ENCODE assay signal across 24 mouse cellular contexts in genomic region chr10:84928465-84928864, GRCm38 (mm10).
"Had no signal": no experiment of that assay in that cellular context is flagged by ENCODE, and none has a peak within 500 bp of the region (broad histone marks: within the 10 kb centered on the region; RNA-seq: fewer than 3 reads in every experiment).

No protein-coding gene starts in this region.

- H3K4me2 ChIP-seq: heart, embryonic 12.5 days; hindbrain, embryonic 13.5 days; hindbrain, embryonic 15.5 days; kidney, embryonic 15.5 days; limb, embryonic 12.5 days; liver, embryonic 11.5 days; liver, embryonic 13.5 days; liver, embryonic 15.5 days had no signal

- H3K27me3 ChIP-seq: heart, embryonic 12.5 days; hindbrain, embryonic 13.5 days; hindbrain, embryonic 15.5 days; kidney, embryonic 15.5 days; limb, embryonic 12.5 days; liver, embryonic 13.5 days; liver, embryonic 15.5 days had no signal

- H3K4me3 ChIP-seq: heart, embryonic 10.5 days; heart, embryonic 12.5 days; hindbrain, embryonic 13.5 days; hindbrain, embryonic 15.5 days; kidney, embryonic 15.5 days; layer of hippocampus, adult 2 months; left cerebral cortex, adult 2 months; limb, embryonic 10.5 days; limb, embryonic 12.5 days; liver, embryonic 13.5 days; liver, embryonic 15.5 days had no signal

- H3K4me1 ChIP-seq: hindbrain, embryonic 15.5 days had no signal

- H3K27ac ChIP-seq: heart, embryonic 10.5 days; hindbrain, embryonic 13.5 days; hindbrain, embryonic 15.5 days; hindbrain, postnatal 0 days; kidney, embryonic 15.5 days; kidney, postnatal 0 days; layer of hippocampus, adult 2 months; left cerebral cortex, adult 2 months; limb, embryonic 10.5 days; limb, embryonic 12.5 days; liver, embryonic 13.5 days; liver, embryonic 15.5 days had no signal

- ATAC-seq: hindbrain, postnatal 0 days; intestine, postnatal 0 days had no signal

- H3K9ac ChIP-seq: heart, embryonic 12.5 days; hindbrain, embryonic 13.5 days; hindbrain, embryonic 15.5 days; kidney, embryonic 15.5 days; limb, embryonic 12.5 days; liver, embryonic 13.5 days; liver, embryonic 15.5 days had no signal

- H3K9me3 ChIP-seq: heart, embryonic 10.5 days; heart, embryonic 12.5 days; hindbrain, embryonic 13.5 days; hindbrain, embryonic 15.5 days; kidney, embryonic 15.5 days; limb, embryonic 10.5 days; limb, embryonic 12.5 days; liver, embryonic 13.5 days; liver, embryonic 15.5 days had no signal

- DNase-seq: gastrocnemius, postnatal 10 days; gastrocnemius, postnatal 36 days; heart, adult 18-20 months; heart, postnatal 10 days; kidney, adult 2 months; kidney, adult 9 months; kidney, postnatal 14 days; kidney, postnatal 4 days; liver; liver, embryonic 13.5 days had no signal
